Mouse (Mus musculus) ES-Bruce4 (cell line): ENCODE data around the gene Atraid. TPM values are rescaled to one million over a fixed set of nuclear protein-coding genes. Genes with fewer than 3 reads are reported as not detected.

Source experiments
- H3K27ac ChIP-seq: 2 replicates; pipeline ENCODE4 v1.5.1; 2012; ENCODE audit warnings: low read length, inconsistent platforms; ENCODE audit not compliant: insufficient read depth
- H3K27me3 ChIP-seq: 2 replicates; pipeline ENCODE4 v1.6.1; 2012; ENCODE audit warnings: mild to moderate bottlenecking, low read length, inconsistent platforms; ENCODE audit not compliant: control insufficient read depth, poor library complexity, insufficient read depth, severe bottlenecking
- H3K36me3 ChIP-seq: 2 replicates; pipeline ENCODE4 v1.6.1; 2012; ENCODE audit warnings: inconsistent platforms, mild to moderate bottlenecking, low read length, moderate library complexity; ENCODE audit not compliant: control insufficient read depth, poor library complexity, insufficient read depth, severe bottlenecking
- H3K4me1 ChIP-seq: one replicate; pipeline ENCODE4 v1.8.1; 2011; ENCODE audit warnings: low read length; ENCODE audit not compliant: control insufficient read depth, insufficient read depth
- H3K4me3 ChIP-seq: 2 replicates; pipeline ENCODE4 v1.5.1; 2011; ENCODE audit warnings: low read depth, mild to moderate bottlenecking, low read length
- H3K9ac ChIP-seq: 2 replicates; pipeline ENCODE4 v1.6.1; 2012; ENCODE audit warnings: low read depth, mild to moderate bottlenecking, inconsistent platforms; ENCODE audit not compliant: poor library complexity, severe bottlenecking
- H3K9me3 ChIP-seq: replicated peaks from 2 replicates; pipeline ENCODE4 v1.6.1; 2012; ENCODE audit warnings: mild to moderate bottlenecking, low read length, inconsistent platforms; ENCODE audit not compliant: control insufficient read depth, poor library complexity, insufficient read depth, severe bottlenecking
- CTCF ChIP-seq: IDR thresholded peaks from one replicate; pipeline ENCODE4 v1.8.1; 2011; ENCODE audit warnings: low read depth, low read length
- EP300 ChIP-seq: IDR thresholded peaks from 2 replicates; pipeline ENCODE4 v1.6.1; 2011; ENCODE audit warnings: low read depth, low read length; ENCODE audit not compliant: insufficient read depth
- POLR2A ChIP-seq: IDR thresholded peaks from one replicate; pipeline ENCODE4 v1.8.1; 2011; ENCODE audit warnings: low read length; ENCODE audit not compliant: insufficient read depth
- polyA plus RNA-seq: library from polyadenylated mRNA; stranded (reverse); fragments of >200 nt; gene quantifications from 2 replicates; pipeline ENCODE4 v1.2.4, GENCODE M21; 2011; ENCODE audit warnings: low read depth; ENCODE audit not compliant: missing spikeins, insufficient read depth, insufficient read length

Atraid gene
- polyA plus RNA-seq, 1 experiment = 28.6 TPM

- TF ChIP-seq CTCF (no peak), POLR2A (no peak), EP300 (no peak)
- H3K4me3 ChIP-seq = peak overlapping the region; percentile 89
- H3K4me1 ChIP-seq = no peaks in the 10 kb centered on the region
- peaks cover 36% of the 10 kb centered on the region for H3K36me3 ChIP-seq
- H3K9ac ChIP-seq = peak overlapping the region; percentile 85
- no peaks in the 10 kb centered on the region for H3K27me3 ChIP-seq
- no peaks in the 10 kb centered on the region for H3K9me3 ChIP-seq
- no peak overlapping the region for H3K27ac ChIP-seq
Observed at GRCm38 (mm10) chr5:31055216-31056140, 7.4 kb downstream of the Atraid start.

- Histone ChIP-seq H3K36me3 (peaks cover 86% of the 10 kb centered on the region), H3K27me3 (no peaks in the 10 kb centered on the region), H3K4me1 (no peaks in the 10 kb centered on the region), H3K9me3 (no peaks in the 10 kb centered on the region), H3K9ac (no peak overlapping the region), H3K27ac (no peak overlapping the region), H3K4me3 (no peak overlapping the region)
- no peak for TF ChIP-seq CTCF
- TF ChIP-seq EP300 = no peak
- no peak for TF ChIP-seq POLR2A
Observed at GRCm38 (mm10) chr5:31069810-31070209, 21.7 kb downstream of the Atraid start.

GRCm38 (mm10) chr5:31071059-31071458 lies 22.9 kb downstream of the Atraid start:
- Histone ChIP-seq H3K36me3 (peaks cover 91% of the 10 kb centered on the region), H3K9me3 (no peaks in the 10 kb centered on the region), H3K9ac (no peak overlapping the region), H3K27ac (no peak overlapping the region), H3K27me3 (no peaks in the 10 kb centered on the region), H3K4me1 (no peaks in the 10 kb centered on the region), H3K4me3 (no peak overlapping the region)
- no peak for TF ChIP-seq EP300
- no peak for TF ChIP-seq POLR2A
- TF ChIP-seq CTCF = no peak

GRCm38 (mm10) chr5:31071821-31072220 lies 23.7 kb downstream of the Atraid start:
- no peak overlapping the region for H3K9ac ChIP-seq
- H3K27me3 ChIP-seq = no peaks in the 10 kb centered on the region
- H3K36me3 ChIP-seq = peaks cover 84% of the 10 kb centered on the region
- TF ChIP-seq POLR2A (no peak), EP300 (no peak), CTCF (no peak)
- no peaks in the 10 kb centered on the region for H3K9me3 ChIP-seq
- no peaks in the 10 kb centered on the region for H3K4me1 ChIP-seq
- H3K4me3 ChIP-seq = no peak overlapping the region
- H3K27ac ChIP-seq = no peak overlapping the region

GRCm38 (mm10) chr5:31073176-31073575 lies 25.1 kb downstream of the Atraid start:
- Histone ChIP-seq H3K4me1 (no peaks in the 10 kb centered on the region), H3K36me3 (peaks cover 81% of the 10 kb centered on the region), H3K9ac (no peak overlapping the region), H3K9me3 (no peaks in the 10 kb centered on the region), H3K27ac (no peak overlapping the region), H3K27me3 (no peaks in the 10 kb centered on the region), H3K4me3 (no peak overlapping the region)
- no peak for TF ChIP-seq EP300
- no peak for TF ChIP-seq POLR2A
- no peak for TF ChIP-seq CTCF

GRCm38 (mm10) chr5:31076346-31076745 lies 28.2 kb downstream of the Atraid start:
- H3K9me3 ChIP-seq = no peaks in the 10 kb centered on the region
- H3K9ac ChIP-seq = no peak overlapping the region
- no peaks in the 10 kb centered on the region for H3K4me1 ChIP-seq
- peaks cover 57% of the 10 kb centered on the region for H3K36me3 ChIP-seq
- H3K27ac ChIP-seq = no peak overlapping the region
- no peak for TF ChIP-seq CTCF
- no peak for TF ChIP-seq POLR2A
- no peak for TF ChIP-seq EP300
- H3K27me3 ChIP-seq = no peaks in the 10 kb centered on the region
- no peak overlapping the region for H3K4me3 ChIP-seq
